ENCODE assay signal across 28 mouse cellular contexts in genomic region chr6:29269006-29269668, GRCm38 (mm10). TPM values are rescaled to one million over a fixed set of nuclear protein-coding genes. Genes with fewer than 3 reads are reported as not detected.
DNase-seq lines count a peak whose midpoint lies in the region; ATAC-seq and TF ChIP-seq lines count a peak whose summit lies in the region.
"Had no signal": no experiment of that assay in that cellular context is flagged by ENCODE, and none has a peak within 500 bp of the region (broad histone marks: within the 10 kb centered on the region; RNA-seq: fewer than 3 reads in every experiment).

No protein-coding gene starts in this region.

- peaks cover 8% of the 10 kb centered on the region; the same call in 1 of the 2 replicates for H3K4me1 ChIP-seq in lung, embryonic 14.5 days (ENCODE audit: insufficient read depth)
- H3K4me1 ChIP-seq in brown adipose tissue, adult 24 weeks (ENCODE audit: control insufficient read depth, insufficient read depth, insufficient read length, low read length), result peaks cover 15% of the 10 kb centered on the region
- peaks cover 5% of the 10 kb centered on the region for H3K4me1 ChIP-seq in midbrain, embryonic 15.5 days
- peaks cover 9% of the 10 kb centered on the region for H3K4me1 ChIP-seq in midbrain, embryonic 14.5 days (ENCODE audit: control insufficient read depth, insufficient read depth, low read length)

- H3K27ac ChIP-seq in lung, embryonic 14.5 days (ENCODE audit: low read depth), result no peak overlapping the region
- H3K27ac ChIP-seq in brown adipose tissue, adult 24 weeks (replicated peaks; ENCODE audit: low read depth, low read length), result peak overlapping the region; percentile 15; the same call in 1 of the 2 replicates
- no peak overlapping the region for H3K27ac ChIP-seq in midbrain, embryonic 15.5 days
- H3K27ac ChIP-seq in midbrain, embryonic 14.5 days (replicated peaks; ENCODE audit: low read depth, low read length), result no peak overlapping the region
- H3K27ac ChIP-seq: forebrain, embryonic 10.5 days; forebrain, embryonic 13.5 days; heart, adult 2 months; heart, embryonic 10.5 days; heart, embryonic 13.5 days; hindbrain, embryonic 14.5 days had no signal

- 34% methylated on average over 6 of the region's 6 CpGs for WGBS in lung, embryonic 14.5 days
- 84% methylated on average over 6 of the region's 6 CpGs for WGBS in midbrain, embryonic 15.5 days
- 85% methylated on average over 6 of the region's 6 CpGs for WGBS in midbrain, embryonic 14.5 days

- 0 out of 2 replicates have a peak, but pooled peaks cover 3% of the 10 kb centered on the region for H3K27me3 ChIP-seq in lung, embryonic 14.5 days (ENCODE audit: insufficient read depth, low read length)
- no peaks in the 10 kb centered on the region for H3K27me3 ChIP-seq in midbrain, embryonic 15.5 days (replicated peaks)
- no peaks in the 10 kb centered on the region for H3K27me3 ChIP-seq in midbrain, embryonic 14.5 days (ENCODE audit: control insufficient read depth, insufficient read depth, low read length)
- H3K27me3 ChIP-seq: heart, embryonic 13.5 days had no signal

- H3K4me3 ChIP-seq in lung, embryonic 14.5 days (ENCODE audit: low read depth, low read length), result no peak overlapping the region
- H3K4me3 ChIP-seq in brown adipose tissue, adult 24 weeks (ENCODE audit: insufficient read depth, low read depth, low read length), result no peak overlapping the region
- H3K4me3 ChIP-seq in midbrain, embryonic 15.5 days, result no peak overlapping the region
- no peak overlapping the region for H3K4me3 ChIP-seq in midbrain, embryonic 14.5 days (replicated peaks; ENCODE audit: low read depth, low read length)
- H3K4me3 ChIP-seq: forebrain, embryonic 10.5 days; forebrain, embryonic 13.5 days; heart, adult 2 months; heart, embryonic 10.5 days; heart, embryonic 13.5 days had no signal

- no peak for ATAC-seq in lung, embryonic 14.5 days (ENCODE audit: insufficient read depth)
- ATAC-seq in midbrain, embryonic 15.5 days (replicated peaks), result no peak
- no peak for ATAC-seq in midbrain, embryonic 14.5 days (ENCODE audit: low FRiP score, low TSS enrichment)
- ATAC-seq: activated CD4-positive, CD25-positive, alpha-beta regulatory T cell, adult 4 months; CD4-positive, CD25-positive, alpha-beta regulatory T cell, adult 4 months; forebrain, embryonic 13.5 days; forebrain, embryonic 16.5 days had no signal

- no peak overlapping the region for H3K4me2 ChIP-seq in lung, embryonic 14.5 days
- no peak overlapping the region for H3K4me2 ChIP-seq in midbrain, embryonic 15.5 days
- H3K4me2 ChIP-seq in midbrain, embryonic 14.5 days (ENCODE audit: low read length), result no peak overlapping the region
- H3K4me2 ChIP-seq: forebrain, embryonic 13.5 days; heart, embryonic 13.5 days; hindbrain, embryonic 14.5 days had no signal

- H3K9me3 ChIP-seq in lung, embryonic 14.5 days (ENCODE audit: low read depth, low read length), result no peaks in the 10 kb centered on the region
- no peaks in the 10 kb centered on the region for H3K9me3 ChIP-seq in midbrain, embryonic 15.5 days
- H3K9me3 ChIP-seq in midbrain, embryonic 14.5 days (ENCODE audit: control insufficient read depth, low read length), result no peaks in the 10 kb centered on the region
- H3K9me3 ChIP-seq: forebrain, embryonic 10.5 days; forebrain, embryonic 13.5 days; heart, embryonic 10.5 days; heart, embryonic 13.5 days had no signal

- peak; percentile 14 for DNase-seq in lung, embryonic 14.5 days
- DNase-seq in lung, postnatal 14 days, result no peak
- DNase-seq in lung, postnatal 25 days (ENCODE audit: low spot score), result peak; percentile 66
- no peak for DNase-seq in midbrain, embryonic 14.5 days
- DNase-seq: adrenal gland, adult 8-10 months; adrenal gland, postnatal 25 days; cerebellum, adult 18-20 months; cerebellum, adult 9-10 months; cerebellum, postnatal 14 days; gastrocnemius, postnatal 10 days; gastrocnemius, postnatal 36 days; heart, adult 2 months; heart, postnatal 14 days; heart, postnatal 4 days had no signal

- TF ChIP-seq CTCF in lung, embryonic 14.5 days (IDR thresholded peaks at IDR 0.05; ENCODE audit: low read depth), result no peak

- H3K9ac ChIP-seq in lung, embryonic 14.5 days, result no peak overlapping the region
- no peak overlapping the region for H3K9ac ChIP-seq in midbrain, embryonic 15.5 days
- H3K9ac ChIP-seq in midbrain, embryonic 14.5 days (replicated peaks; ENCODE audit: low read length), result no peak overlapping the region
- H3K9ac ChIP-seq: forebrain, embryonic 13.5 days; heart, embryonic 13.5 days; hindbrain, embryonic 14.5 days had no signal

- no peaks in the 10 kb centered on the region for H3K36me3 ChIP-seq in lung, embryonic 14.5 days (ENCODE audit: insufficient read depth)
- no peaks in the 10 kb centered on the region for H3K36me3 ChIP-seq in midbrain, embryonic 15.5 days (replicated peaks)
- H3K36me3 ChIP-seq in midbrain, embryonic 14.5 days (ENCODE audit: control insufficient read depth, insufficient read depth, low read length), result no peaks in the 10 kb centered on the region
- H3K36me3 ChIP-seq: heart, embryonic 10.5 days; heart, embryonic 13.5 days had no signal

RNA-seq across cellular contexts. Expression of gene Hilpda, which starts 3.2 kb away (rescaled TPM):
- 40.4 and 40.5 TPM in 2 replicates for polyA plus RNA-seq in lung, embryonic 14.5 days (2014; fragmentation: Nextera tagmentation; extraction: Ambion mirVana)
- 9.2 and 22.3 TPM in 2 replicates for polyA plus RNA-seq in brown adipose tissue, adult 24 weeks (2012; ENCODE audit: insufficient read depth, insufficient read length, missing spikeins)
- 35.8 and 36.2 TPM in 2 replicates for polyA plus RNA-seq in midbrain, embryonic 15.5 days (2015; fragmentation: Nextera tagmentation; extraction: Ambion mirVana)
- 35.2 and 35.9 TPM in 2 replicates for polyA plus RNA-seq in midbrain, embryonic 14.5 days (2014; fragmentation: Nextera tagmentation; extraction: Ambion mirVana)

RNA-seq across cellular contexts. Expression of gene Fam71f2, which starts 10.3 kb away (rescaled TPM):
- 0.42 and 0.47 TPM in 2 replicates for polyA plus RNA-seq in lung, embryonic 14.5 days (2014; fragmentation: Nextera tagmentation; extraction: Ambion mirVana)
- polyA plus RNA-seq in brown adipose tissue, adult 24 weeks (2012; ENCODE audit: insufficient read depth, insufficient read length, missing spikeins), result not detected in 2 replicates
- polyA plus RNA-seq in midbrain, embryonic 15.5 days (2015; fragmentation: Nextera tagmentation; extraction: Ambion mirVana), result 0.40 and 0.86 TPM in 2 replicates
- 0.36 and 0.59 TPM in 2 replicates for polyA plus RNA-seq in midbrain, embryonic 14.5 days (2014; fragmentation: Nextera tagmentation; extraction: Ambion mirVana)
- polyA plus RNA-seq: heart, embryonic 13.5 days had no signal

RNA-seq across cellular contexts. Expression of gene Fam71f1, which starts 49.8 kb away (rescaled TPM):
- 0.19 TPM in 1 of 2 replicates, not detected in the other for polyA plus RNA-seq in lung, embryonic 14.5 days (2014; fragmentation: Nextera tagmentation; extraction: Ambion mirVana)
- not detected in 2 replicates for polyA plus RNA-seq in brown adipose tissue, adult 24 weeks (2012; ENCODE audit: insufficient read depth, insufficient read length, missing spikeins)
- not detected in 2 replicates for polyA plus RNA-seq in midbrain, embryonic 15.5 days (2015; fragmentation: Nextera tagmentation; extraction: Ambion mirVana)
- polyA plus RNA-seq in midbrain, embryonic 14.5 days (2014; fragmentation: Nextera tagmentation; extraction: Ambion mirVana), result not detected in 2 replicates
- polyA plus RNA-seq: activated CD4-positive, CD25-positive, alpha-beta regulatory T cell, adult 4 months; brain, embryonic 14.5 days; CD4-positive, CD25-positive, alpha-beta regulatory T cell, adult 4 months; embryonic facial prominence, embryonic 11.5 days; forebrain, embryonic 10.5 days; forebrain, embryonic 13.5 days; forebrain, embryonic 16.5 days; heart, embryonic 10.5 days; heart, embryonic 16.5 days; hindbrain, embryonic 11.5 days; hindbrain, embryonic 14.5 days had no signal

RNA-seq across cellular contexts. Expression of gene Impdh1, which starts 53.0 kb away (rescaled TPM):
- 49.3 and 51.6 TPM in 2 replicates for polyA plus RNA-seq in lung, embryonic 14.5 days (2014; fragmentation: Nextera tagmentation; extraction: Ambion mirVana)
- 68.7 and 105 TPM in 2 replicates for polyA plus RNA-seq in brown adipose tissue, adult 24 weeks (2012; ENCODE audit: insufficient read depth, insufficient read length, missing spikeins)
- 59.3 and 63.4 TPM in 2 replicates for polyA plus RNA-seq in midbrain, embryonic 15.5 days (2015; fragmentation: Nextera tagmentation; extraction: Ambion mirVana)
- polyA plus RNA-seq in midbrain, embryonic 14.5 days (2014; fragmentation: Nextera tagmentation; extraction: Ambion mirVana), result 48.3 and 48.5 TPM in 2 replicates

Comparison
In these comparisons a context has a peak if more than half of its experiments do, and no peak if none do; other contexts are left out.
1. DNase-seq: peak in lung, embryonic 14.5 days (single experiment) and lung, postnatal 25 days (single experiment); none in lung, postnatal 14 days (single experiment) and midbrain, embryonic 14.5 days (single experiment).